Mouse (Mus musculus) layer of hippocampus, adult 8-10 months (tissue): ENCODE measurements around the gene Tcerg1l. TPM values are rescaled to one million over a fixed set of nuclear protein-coding genes. Genes with fewer than 3 reads are reported as not detected.

Experiments used
- DNase-seq, 2 experiments: peaks; one replicate each; pipeline ENCODE4 v3.0.0; 2022; ENCODE audit warnings: low spot score in 2 of 2
- total RNA-seq, 4 experiments: library from RNA; stranded (reverse); gene quantifications; 2 replicates each; pipeline ENCODE4 v1.2.4; 2022

The Tcerg1l gene
- total RNA-seq, 4 experiments from 2014 or later: 8.6 to 12.4 (median 11.3) TPM

DNA sequence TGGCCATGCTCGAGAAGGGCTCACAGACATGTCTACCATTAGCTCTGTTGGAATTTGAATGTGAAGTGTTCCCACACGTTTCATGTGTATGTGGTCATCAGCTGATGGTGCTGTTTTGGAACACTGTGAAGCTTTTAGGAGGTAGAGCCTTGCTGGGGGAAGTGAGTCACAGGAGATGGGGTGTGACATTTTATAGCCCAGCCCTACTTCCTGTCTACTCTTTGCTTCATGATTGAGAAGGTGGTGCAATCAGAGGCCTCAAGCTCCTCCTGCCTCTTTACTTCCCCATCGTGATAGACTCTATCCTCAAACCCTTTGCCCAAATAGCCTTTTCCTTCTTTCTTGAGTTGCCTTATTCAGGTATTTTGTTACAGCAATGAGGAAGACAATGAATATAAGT lies 173.3 kb downstream of the Tcerg1l start:
- DNase-seq: no peak

DNA sequence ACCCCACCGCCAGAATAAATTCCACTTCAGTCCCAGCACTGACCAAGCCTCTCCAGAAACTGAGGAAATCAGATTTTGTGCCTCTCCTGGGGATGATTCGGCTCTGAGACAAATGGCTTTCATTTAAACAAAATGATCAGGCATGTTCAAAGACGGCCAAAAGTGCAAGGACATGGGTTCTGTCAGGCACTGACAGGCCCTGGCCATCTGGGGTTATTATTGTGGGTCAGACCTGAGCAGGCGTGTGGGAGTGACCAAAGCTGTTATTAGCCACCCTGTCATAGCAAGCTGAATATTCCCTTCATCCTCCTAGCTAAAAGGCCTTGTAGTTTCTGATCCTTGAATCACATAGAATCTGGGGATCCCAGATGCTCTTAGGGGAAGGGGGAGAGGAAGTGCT lies 174.6 kb downstream of the Tcerg1l start:
- DNase-seq: no peak

DNA sequence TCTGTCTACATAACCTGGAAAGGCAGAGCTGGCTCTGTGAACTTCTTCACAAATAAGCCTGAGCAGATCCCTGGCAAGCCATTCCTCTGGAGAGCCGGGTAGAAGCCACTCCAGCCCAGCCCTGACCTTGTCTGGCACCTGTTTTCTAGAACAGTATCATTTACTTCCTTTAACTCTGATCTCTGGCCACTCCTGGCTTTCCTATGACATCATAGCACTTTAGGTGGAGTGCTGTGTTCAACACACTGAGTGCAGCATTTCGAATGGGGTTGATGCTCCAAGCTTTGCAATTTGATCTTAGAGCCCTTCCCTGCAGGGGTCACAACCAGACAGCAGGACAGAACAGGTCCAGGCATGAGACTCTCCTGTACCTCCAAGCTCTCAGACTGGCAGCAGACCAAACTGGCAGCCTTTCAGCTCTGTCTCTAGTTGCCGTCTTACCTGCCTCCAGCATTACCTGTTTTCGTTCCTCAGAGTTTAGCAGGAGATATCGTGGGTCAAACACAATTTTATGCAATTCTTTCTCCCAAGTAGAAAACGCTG lies 179.9 kb downstream of the Tcerg1l start:
- no peak for DNase-seq

DNA sequence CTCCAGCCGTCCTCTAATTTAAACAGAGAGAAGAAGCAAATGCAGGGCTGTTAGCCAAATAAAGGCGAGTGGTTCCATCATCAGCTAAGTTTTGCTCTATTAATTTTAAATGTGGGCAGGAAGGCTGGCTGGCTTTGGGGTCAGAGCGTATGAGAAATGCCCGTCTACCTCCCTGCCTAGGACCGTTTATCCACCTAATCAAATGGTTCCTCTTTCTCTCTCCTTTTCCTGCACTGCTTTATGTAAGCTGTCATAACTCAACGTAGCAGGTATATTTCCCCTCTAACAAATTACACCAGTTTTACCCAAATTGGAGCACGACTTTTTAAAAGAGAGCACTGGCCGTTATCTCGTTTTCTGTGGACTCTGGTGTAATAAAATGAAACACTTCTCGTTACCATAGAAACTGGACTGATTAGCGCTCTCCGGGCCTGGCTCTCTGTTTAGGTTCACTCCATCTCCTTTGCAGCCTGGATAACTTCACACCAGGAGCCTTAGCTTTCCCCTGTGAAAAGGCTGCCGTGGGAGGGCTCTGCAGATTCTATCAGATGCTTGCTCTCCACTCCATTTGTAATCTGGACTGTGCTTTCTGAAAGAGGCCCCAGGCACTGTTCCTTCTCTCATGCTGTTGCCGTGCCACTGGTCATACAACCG lies 182.2 kb downstream of the Tcerg1l start:
- peak; percentile 9 to 10 for DNase-seq

DNA sequence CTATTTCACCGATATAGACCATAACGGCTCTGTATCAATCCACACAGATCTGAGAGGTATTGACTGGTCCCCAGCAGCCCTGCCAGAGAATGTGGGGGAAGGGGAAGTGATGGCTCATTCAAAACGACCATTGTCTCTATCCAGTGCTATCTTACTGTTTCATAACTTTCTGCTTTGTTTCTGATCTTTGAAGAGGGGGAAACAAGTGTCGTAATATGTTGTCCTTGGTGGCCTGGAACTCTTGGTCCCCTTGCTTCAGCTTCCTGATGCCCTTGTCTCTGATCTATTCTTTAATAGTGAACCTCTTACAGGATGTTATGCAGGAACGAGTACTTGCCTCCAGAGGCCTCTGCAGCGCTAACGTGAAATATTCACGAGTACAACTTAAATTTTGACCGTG lies 182.8 kb downstream of the Tcerg1l start:
- no peak for DNase-seq

DNA sequence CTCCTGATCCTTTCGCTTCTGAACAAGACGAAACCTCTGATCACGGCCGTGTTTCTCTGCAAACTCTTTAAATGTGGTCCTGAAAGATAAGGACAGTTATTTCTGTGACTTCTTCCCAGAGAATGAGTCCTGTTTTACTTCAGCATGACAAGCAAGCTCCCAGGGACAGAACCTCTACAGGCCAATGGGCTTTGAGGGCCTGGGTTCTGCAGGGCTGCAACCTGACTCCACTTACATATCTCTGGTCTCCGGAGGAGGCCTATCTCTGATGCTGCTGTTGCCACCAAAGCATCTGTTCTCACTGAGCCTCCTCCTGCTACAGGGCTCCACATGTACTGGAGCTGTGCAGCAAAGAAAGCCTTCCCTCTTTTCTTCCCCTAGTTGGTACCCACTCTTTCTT lies 187.8 kb downstream of the Tcerg1l start:
- DNase-seq: no peak

DNA sequence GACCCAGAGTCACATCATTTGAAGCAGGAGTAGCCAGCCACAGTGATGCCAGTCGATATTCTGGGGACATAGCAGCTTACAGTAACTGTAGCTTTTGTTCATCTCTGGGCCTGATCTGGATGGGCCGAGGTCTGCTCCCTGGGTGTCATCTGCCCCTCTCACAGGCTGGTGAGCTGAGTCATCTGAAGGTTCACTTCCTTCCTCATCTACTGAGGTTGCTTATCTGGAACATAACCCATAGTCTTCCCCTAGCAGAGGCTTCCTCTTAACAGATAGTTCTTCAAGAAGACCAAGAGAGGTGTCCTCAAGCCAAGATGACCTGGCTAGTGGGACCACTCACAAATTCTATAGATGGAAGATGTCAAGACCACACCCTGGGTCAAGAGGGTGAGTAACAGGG lies 192.4 kb downstream of the Tcerg1l start:
- DNase-seq: no peak

DNA sequence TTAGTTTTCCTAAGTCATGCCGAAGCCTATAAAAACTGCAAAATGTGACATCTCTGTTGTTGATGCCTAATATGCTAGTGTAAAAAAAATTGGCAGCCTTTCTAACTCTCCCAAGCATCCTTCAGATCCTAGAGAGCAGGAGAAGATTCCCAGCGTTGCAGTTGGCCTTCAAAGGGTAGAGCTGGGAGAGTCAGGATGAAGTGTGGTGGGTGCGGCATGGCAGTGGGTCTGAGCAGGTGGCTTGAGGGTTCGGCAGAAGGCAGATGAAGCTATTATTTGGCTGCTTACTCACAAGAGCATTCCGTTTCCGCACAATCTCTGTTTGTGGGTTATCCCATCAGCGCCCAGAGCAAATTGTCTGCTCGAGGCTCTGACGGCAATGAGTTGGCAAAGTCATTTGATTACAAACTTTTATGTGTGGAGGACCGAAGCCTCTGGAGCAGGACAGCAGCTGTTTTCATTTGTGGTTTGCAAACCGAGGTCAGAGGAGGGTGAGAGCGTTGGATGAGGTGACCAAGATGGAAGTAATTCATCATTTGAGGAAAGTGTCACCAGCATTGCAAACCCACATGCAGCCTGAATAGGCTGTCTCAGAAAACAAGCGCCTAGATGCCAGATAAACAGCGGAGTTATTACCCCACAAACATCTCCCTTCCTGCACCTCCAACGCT lies 195.2 kb downstream of the Tcerg1l start:
- no peak for DNase-seq

DNA sequence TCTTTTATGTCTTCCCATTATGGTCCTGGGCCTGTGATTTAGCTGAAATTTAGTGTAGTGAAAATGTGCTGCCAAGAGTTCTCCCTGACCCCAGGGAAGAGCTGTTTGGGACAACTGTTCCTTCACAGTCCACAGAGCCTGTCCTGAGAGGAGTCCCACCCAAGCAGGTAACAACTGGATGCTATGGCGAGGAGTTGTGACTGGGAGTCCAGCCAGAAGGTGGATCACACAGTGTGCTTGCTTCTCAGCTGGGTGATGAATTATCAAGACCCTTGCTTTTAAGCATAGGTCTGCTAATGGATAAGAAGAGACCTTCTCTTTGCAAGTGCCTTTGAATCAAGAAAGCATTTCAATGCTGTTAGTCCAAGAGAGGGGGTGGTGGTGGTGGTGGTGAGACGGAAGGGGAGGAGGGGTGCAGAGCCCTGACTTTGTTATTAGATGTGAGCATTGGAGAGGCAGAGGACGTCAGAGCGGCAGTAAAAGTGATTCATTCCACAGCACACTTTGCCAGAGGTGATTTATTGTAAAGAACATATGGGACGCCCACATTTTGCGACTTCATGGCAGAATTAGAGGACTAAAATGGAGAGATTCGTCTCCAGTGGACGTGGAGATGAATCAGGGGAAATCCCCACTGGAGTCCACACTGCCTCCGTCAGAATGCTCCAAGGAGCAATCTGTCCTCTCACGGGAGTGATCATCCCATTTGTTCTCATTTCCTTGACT lies 198.0 kb downstream of the Tcerg1l start:
- DNase-seq: peak; percentile 11 to 16

DNA sequence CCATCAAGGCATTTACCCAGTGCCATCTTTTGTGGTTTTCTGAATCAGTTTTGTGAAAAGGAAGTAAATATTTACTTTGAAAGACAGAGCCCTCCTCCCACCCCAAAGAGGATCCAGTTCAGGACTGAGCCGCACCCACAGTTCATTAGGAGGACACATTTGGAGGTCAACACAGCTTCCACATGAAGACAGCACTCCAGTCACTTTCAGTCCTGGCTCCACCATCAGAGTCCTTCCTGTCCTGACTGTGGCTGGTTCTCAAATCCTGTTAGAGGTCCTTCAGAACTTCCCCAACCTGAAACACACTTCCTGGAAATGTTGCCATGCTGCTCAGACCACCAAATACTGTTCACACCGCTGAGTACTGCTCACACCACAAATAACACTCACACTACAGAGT lies 201.4 kb downstream of the Tcerg1l start:
- DNase-seq: no peak

DNA sequence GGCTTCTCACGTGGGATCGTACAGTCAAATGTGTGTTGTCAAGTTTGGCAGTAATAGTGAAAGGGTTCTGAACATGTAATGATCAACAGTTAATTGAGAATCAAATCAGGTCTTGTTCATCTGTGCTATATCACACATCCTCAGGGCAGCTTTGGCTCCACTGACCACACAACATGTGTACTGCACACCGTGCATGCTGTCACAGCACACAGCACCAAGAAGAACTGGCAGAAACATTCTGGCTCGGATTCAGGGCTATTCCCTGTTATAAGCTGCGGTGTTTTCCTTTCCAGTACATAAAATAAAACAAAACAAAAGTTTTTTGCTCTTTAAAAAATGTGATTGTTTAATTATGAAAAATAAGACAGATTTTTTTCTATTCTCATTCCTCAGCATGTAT lies 213.3 kb downstream of the Tcerg1l start:
- DNase-seq: no peak

DNA sequence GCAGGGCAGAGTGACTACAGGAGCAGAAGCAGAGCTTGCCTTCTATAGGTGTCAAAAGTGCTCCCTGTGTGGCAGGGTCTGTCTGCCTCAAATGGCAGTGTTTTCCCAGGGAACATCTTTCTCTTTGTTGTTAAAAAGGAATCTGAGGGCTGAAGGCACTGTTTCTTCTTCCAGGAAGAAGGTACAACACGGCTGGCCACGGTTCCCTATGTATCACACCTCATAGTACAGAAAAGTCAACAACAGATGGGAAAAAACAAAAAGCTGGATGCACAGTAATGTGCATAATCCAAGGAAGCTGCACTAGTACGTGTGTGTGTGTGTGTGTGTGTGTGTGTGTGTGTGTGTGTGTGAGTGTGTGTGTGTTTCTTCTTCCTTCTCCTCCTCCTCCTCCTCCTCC lies 215.3 kb downstream of the Tcerg1l start:
- DNase-seq: no peak

DNA sequence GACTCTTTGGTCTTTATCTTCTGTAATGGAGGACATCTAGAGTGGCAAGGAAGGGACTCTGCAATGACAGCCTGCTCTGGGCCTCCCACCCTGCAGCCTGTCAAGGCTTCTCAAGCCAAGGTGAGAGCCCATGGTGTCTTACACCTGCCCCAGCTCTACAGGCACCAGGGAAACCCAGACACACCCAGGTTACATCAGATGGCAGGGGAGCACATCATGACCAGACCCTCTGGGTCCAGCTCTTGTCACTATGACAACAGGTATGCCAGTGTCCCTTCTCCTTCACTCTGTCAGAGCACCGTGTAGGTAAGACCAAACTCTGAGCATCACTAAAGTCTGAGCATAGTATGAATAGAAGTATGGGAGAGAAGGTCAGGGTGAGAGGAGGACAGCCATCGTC lies 218.9 kb downstream of the Tcerg1l start:
- no peak for DNase-seq

DNA sequence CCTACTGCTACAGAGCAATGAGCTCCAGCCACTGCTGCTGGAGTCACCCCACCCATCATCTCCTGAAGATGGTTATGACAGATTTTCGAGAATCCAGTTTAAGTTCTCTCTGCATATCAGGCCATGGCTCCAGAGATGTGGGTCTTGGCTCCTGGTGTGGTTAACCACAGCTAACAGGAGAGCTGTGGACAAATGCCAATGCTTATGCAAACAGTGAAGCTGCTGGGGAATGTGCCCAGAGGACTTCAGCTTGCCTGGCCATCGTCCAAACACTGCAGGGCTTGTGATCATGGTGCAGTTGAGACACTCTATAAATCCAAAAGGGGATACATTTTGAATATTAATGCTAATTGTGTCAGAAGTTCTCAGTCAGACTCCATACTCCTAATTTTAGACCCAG lies 221.5 kb downstream of the Tcerg1l start:
- DNase-seq: peak in 1 of 2 experiments; percentile 36

DNA sequence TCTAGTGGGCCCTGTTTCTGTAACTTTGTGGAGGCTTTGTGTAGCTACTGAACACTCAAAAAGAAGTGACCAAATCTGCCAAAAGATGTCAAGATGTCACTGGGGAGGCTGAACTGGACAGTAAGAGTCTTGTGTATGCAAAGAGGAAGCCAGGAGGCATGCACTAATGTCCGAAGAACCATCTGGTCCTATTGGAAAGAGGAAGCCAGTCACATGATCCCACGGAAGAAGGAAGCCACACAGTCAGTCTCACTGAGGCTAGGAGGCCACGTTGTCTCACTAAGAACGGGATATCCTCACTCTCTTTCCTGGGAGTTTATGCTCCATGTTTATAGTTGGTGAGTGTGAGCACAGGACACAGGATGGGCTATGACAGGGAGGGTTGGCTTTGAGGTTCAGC lies 227.1 kb downstream of the Tcerg1l start:
- DNase-seq: no peak
